Mouse (Mus musculus) limb, embryonic 15.5 days (tissue): ENCODE results near the gene Nphp4. TPM values are rescaled to one million over a fixed set of nuclear protein-coding genes. Genes with fewer than 3 reads are reported as not detected.

ENCODE experiments used
- ATAC-seq: fragments of 200-750 bp; cut with Nextera tagmentation; 2 replicates; pipeline ENCODE4 v1.8.0; 2017; ENCODE audit warnings: low read depth, moderate TSS enrichment; ENCODE audit not compliant: insufficient number of reproducible peaks, low FRiP score, low TSS enrichment
- H3K27ac ChIP-seq: fragments of 300-500 bp; sonication (generic); 2 replicates; pipeline ENCODE4 v1.5.1; 2015; ENCODE audit warnings: moderate library complexity, mild to moderate bottlenecking, inconsistent platforms
- H3K27me3 ChIP-seq: fragments of 300-500 bp; sonication (generic); 2 replicates; pipeline ENCODE4 v1.6.1; 2015; ENCODE audit warnings: inconsistent platforms
- H3K36me3 ChIP-seq: fragments of 300-500 bp; sonication (generic); 2 replicates; pipeline ENCODE4 v1.6.1; 2015; ENCODE audit warnings: inconsistent platforms
- H3K4me1 ChIP-seq: fragments of 300-500 bp; sonication (generic); 2 replicates; pipeline ENCODE4 v1.6.1; 2015; ENCODE audit warnings: inconsistent platforms
- H3K4me2 ChIP-seq: fragments of 300-500 bp; sonication (generic); 2 replicates; pipeline ENCODE4 v1.6.1; 2015; ENCODE audit warnings: mild to moderate bottlenecking, inconsistent platforms
- H3K4me3 ChIP-seq: fragments of 300-500 bp; sonication (generic); 2 replicates; pipeline ENCODE4 v1.5.1; 2015; ENCODE audit warnings: mild to moderate bottlenecking, inconsistent platforms
- H3K9ac ChIP-seq: fragments of 300-500 bp; sonication (generic); 2 replicates; pipeline ENCODE4 v1.6.1; 2015; ENCODE audit warnings: inconsistent platforms
- H3K9me3 ChIP-seq: fragments of 300-500 bp; sonication (generic); 2 replicates; pipeline ENCODE4 v1.6.1; 2016; ENCODE audit warnings: inconsistent platforms
- WGBS: fragments of 180-500 bp; shearing (Covaris S2); methylation state at CpG from one replicate; pipeline ENCODE4 v1.1.7; 2015; 5-methylcytosine and 5-hydroxymethylcytosine counted together
- polyA plus RNA-seq: library from polyadenylated mRNA; unstranded; fragments of >200 nt; fragmentation: Nextera tagmentation; extraction: Ambion mirVana; gene quantifications from 2 replicates; pipeline ENCODE4 v1.2.1, GENCODE M21; 2015

The Nphp4 gene
- polyA plus RNA-seq, 1 experiment from 2014 or later = 2.3 TPM

- WGBS = 63% methylated on average over 12 of the region's 12 CpGs
- no peak overlapping the region for H3K27ac ChIP-seq
- H3K36me3 ChIP-seq = no peaks in the 10 kb centered on the region
- no peak overlapping the region for H3K9ac ChIP-seq
- H3K9me3 ChIP-seq = no peaks in the 10 kb centered on the region
- H3K4me1 ChIP-seq = 0 out of 2 replicates have a peak, but pooled peaks cover 3% of the 10 kb centered on the region
- H3K4me3 ChIP-seq = no peak overlapping the region
- ATAC-seq = no peak
- H3K27me3 ChIP-seq = 0 out of 2 replicates have a peak, but pooled peaks cover 9% of the 10 kb centered on the region
- H3K4me2 ChIP-seq = no peak overlapping the region
Measured at GRCm38 (mm10) chr4:152574266-152574665, 97.8 kb downstream of the Nphp4 start.

GRCm38 (mm10) chr4:152576826-152577225 lies 100.3 kb downstream of the Nphp4 start:
- WGBS = 77% methylated on average over 4 of the region's 4 CpGs
- H3K27ac ChIP-seq = no peak overlapping the region
- no peak overlapping the region for H3K9ac ChIP-seq
- no peak overlapping the region for H3K4me2 ChIP-seq
- no peaks in the 10 kb centered on the region for H3K36me3 ChIP-seq
- no peaks in the 10 kb centered on the region for H3K27me3 ChIP-seq
- no peaks in the 10 kb centered on the region for H3K9me3 ChIP-seq
- no peak for ATAC-seq
- no peaks in the 10 kb centered on the region for H3K4me1 ChIP-seq
- no peak overlapping the region for H3K4me3 ChIP-seq

DNA sequence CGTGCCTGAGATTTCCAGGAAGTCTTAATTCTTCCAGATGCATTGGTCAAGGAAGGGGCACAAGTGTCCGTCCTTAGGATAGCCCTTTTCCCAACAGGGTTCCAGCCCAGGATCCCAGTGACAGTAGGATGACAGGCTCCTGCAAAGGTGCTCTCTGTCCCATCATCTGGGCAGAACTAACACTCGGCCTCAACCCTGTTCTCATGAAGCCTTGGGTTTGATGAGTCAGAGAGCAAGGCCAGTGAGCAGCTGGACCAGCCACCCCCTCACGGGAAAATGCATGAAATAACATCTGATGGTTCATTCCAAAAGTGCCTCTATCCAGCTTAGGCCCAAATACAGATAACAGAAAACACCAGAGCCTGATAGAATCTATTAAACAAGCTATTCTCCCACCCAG lies 103.5 kb downstream of the Nphp4 start:
- H3K27ac ChIP-seq = no peak overlapping the region
- H3K4me2 ChIP-seq = no peak overlapping the region
- 70% methylated on average over 4 of the region's 4 CpGs for WGBS
- H3K4me3 ChIP-seq = no peak overlapping the region
- no peaks in the 10 kb centered on the region for H3K36me3 ChIP-seq
- no peaks in the 10 kb centered on the region for H3K27me3 ChIP-seq
- H3K9me3 ChIP-seq = no peaks in the 10 kb centered on the region
- no peak for ATAC-seq
- H3K4me1 ChIP-seq = no peaks in the 10 kb centered on the region
- no peak overlapping the region for H3K9ac ChIP-seq

- ATAC-seq = no peak
- no peaks in the 10 kb centered on the region for H3K36me3 ChIP-seq
- no peaks in the 10 kb centered on the region for H3K27me3 ChIP-seq
- H3K27ac ChIP-seq = no peak overlapping the region
- no peak overlapping the region for H3K4me3 ChIP-seq
- H3K4me1 ChIP-seq = no peaks in the 10 kb centered on the region
- no peaks in the 10 kb centered on the region for H3K9me3 ChIP-seq
- H3K4me2 ChIP-seq = no peak overlapping the region
- no peak overlapping the region for H3K9ac ChIP-seq
- WGBS = 37% methylated on average over 6 of the region's 6 CpGs
Measured at GRCm38 (mm10) chr4:152582206-152582605, 105.7 kb downstream of the Nphp4 start.

DNA sequence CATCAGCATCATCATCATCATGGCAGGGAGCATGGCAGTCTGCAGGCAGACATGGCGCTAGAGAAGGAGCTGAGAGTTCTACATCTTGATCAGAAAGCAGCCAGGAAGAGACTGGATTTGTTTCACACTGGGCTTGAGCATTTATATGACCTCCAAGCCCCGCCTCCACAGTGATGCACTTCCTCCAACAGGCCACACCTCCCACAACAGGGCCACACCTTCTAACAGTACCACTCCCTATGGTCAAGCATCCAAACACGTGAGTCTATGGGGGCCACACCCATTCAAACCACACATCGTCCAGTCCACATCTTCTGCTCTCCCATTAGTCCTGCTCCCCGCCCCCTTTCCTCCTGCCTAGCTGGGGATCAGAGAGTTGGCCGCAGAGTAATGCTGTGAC lies 107.1 kb downstream of the Nphp4 start:
- H3K9me3 ChIP-seq = no peaks in the 10 kb centered on the region
- H3K4me1 ChIP-seq = no peaks in the 10 kb centered on the region
- ATAC-seq = no peak
- no peaks in the 10 kb centered on the region for H3K27me3 ChIP-seq
- H3K27ac ChIP-seq = no peak overlapping the region
- H3K4me2 ChIP-seq = no peak overlapping the region
- WGBS = 80% methylated on average over 6 of the region's 6 CpGs
- no peaks in the 10 kb centered on the region for H3K36me3 ChIP-seq
- H3K9ac ChIP-seq = no peak overlapping the region
- H3K4me3 ChIP-seq = no peak overlapping the region

DNA sequence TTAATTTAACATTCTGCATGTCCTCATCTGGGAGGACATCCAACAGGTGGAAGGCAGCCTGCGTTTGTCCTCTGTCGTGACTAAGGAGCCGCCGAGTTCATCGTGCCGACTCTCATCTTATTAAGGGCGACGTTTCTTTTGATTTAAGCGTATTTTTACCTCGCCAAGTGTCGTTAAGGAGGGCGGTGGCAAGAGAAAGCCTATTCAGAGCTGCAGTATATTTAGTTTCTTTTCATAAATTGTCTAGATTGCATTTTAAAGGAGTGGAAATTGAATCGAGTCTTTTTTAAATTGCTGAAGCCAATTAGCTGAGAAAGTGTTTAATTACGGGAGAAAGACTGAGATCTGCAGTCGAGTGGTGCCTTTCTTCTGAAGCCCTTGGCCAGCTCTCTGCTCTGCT lies 109.0 kb downstream of the Nphp4 start:
- ATAC-seq = no peak
- no peak overlapping the region for H3K9ac ChIP-seq
- no peaks in the 10 kb centered on the region for H3K9me3 ChIP-seq
- no peaks in the 10 kb centered on the region for H3K27me3 ChIP-seq
- no peak overlapping the region for H3K4me2 ChIP-seq
- H3K4me3 ChIP-seq = no peak overlapping the region
- H3K4me1 ChIP-seq = no peaks in the 10 kb centered on the region
- WGBS = 69% methylated on average over 15 of the region's 15 CpGs
- H3K36me3 ChIP-seq = no peaks in the 10 kb centered on the region
- no peak overlapping the region for H3K27ac ChIP-seq

GRCm38 (mm10) chr4:152586175-152586574 lies 109.7 kb downstream of the Nphp4 start:
- H3K9ac ChIP-seq = no peak overlapping the region
- H3K27me3 ChIP-seq = no peaks in the 10 kb centered on the region
- no peak for ATAC-seq
- H3K4me2 ChIP-seq = no peak overlapping the region
- WGBS = 24% methylated on average over 4 of the region's 4 CpGs
- no peak overlapping the region for H3K27ac ChIP-seq
- no peak overlapping the region for H3K4me3 ChIP-seq
- no peaks in the 10 kb centered on the region for H3K4me1 ChIP-seq
- no peaks in the 10 kb centered on the region for H3K36me3 ChIP-seq
- no peaks in the 10 kb centered on the region for H3K9me3 ChIP-seq

DNA sequence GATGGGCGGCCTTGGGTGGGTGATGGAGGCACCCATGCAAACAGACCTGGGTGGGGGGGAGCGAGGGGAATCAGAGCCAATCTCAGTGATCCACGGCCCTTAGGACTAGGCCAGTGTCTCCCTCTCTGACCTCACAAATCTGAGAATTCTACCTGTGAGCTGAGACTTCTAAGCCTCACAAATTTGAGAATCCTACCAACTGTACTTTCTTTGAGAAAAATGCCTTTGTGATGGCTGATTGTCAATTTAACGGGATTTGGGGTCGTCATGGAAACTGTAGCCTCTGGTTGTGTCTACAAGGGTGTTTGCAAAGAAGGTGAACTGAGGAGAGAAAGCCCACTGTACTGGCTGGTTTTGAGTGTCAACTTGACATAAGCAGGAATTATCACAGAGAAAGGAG lies 127.8 kb downstream of the Nphp4 start:
- H3K4me1 ChIP-seq = no peaks in the 10 kb centered on the region
- no peaks in the 10 kb centered on the region for H3K36me3 ChIP-seq
- no peaks in the 10 kb centered on the region for H3K9me3 ChIP-seq
- ATAC-seq = no peak
- 86% methylated on average over 5 of the region's 5 CpGs for WGBS
- H3K4me2 ChIP-seq = no peak overlapping the region
- H3K9ac ChIP-seq = no peak overlapping the region
- no peaks in the 10 kb centered on the region for H3K27me3 ChIP-seq
- no peak overlapping the region for H3K27ac ChIP-seq
- no peak overlapping the region for H3K4me3 ChIP-seq

- Histone ChIP-seq H3K36me3 (no peaks in the 10 kb centered on the region), H3K27ac (no peak overlapping the region), H3K4me1 (no peaks in the 10 kb centered on the region), H3K4me3 (no peak overlapping the region), H3K27me3 (no peaks in the 10 kb centered on the region), H3K4me2 (no peak overlapping the region), H3K9ac (no peak overlapping the region), H3K9me3 (no peaks in the 10 kb centered on the region)
- WGBS = 75% methylated on average over 2 of the region's 2 CpGs
- ATAC-seq = no peak
Measured at GRCm38 (mm10) chr4:152609196-152609595, 132.7 kb downstream of the Nphp4 start.

DNA sequence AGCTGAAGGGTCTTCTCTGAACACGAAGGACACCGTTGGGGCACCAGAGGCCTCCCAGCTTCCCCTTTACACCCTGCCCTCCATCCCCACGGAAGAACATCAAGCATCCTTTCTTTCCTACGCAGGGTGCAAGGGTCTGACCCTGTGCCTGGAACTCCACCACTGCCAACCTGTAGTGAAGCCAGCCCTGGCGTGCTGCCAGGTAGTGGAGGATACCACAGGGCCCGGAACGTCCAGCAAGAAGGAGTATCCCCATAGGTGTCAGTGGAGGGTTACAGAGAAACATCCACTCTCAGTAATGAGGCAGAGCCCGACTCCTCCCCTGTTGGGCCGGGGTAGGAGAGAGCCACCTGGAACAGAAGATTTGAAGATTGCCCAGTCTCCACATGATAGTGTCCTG lies 133.5 kb downstream of the Nphp4 start:
- Histone ChIP-seq H3K36me3 (no peaks in the 10 kb centered on the region), H3K9me3 (no peaks in the 10 kb centered on the region), H3K4me2 (no peak overlapping the region), H3K4me3 (no peak overlapping the region), H3K4me1 (no peaks in the 10 kb centered on the region), H3K27ac (no peak overlapping the region), H3K9ac (no peak overlapping the region), H3K27me3 (no peaks in the 10 kb centered on the region)
- WGBS = 79% methylated on average over 9 of the region's 9 CpGs
- no peak for ATAC-seq

Other genes with a start within 250 kb of the Nphp4 start
- 18.9 and 21.9 TPM in 2 replicates for gene Gpr153, start 202.5 kb upstream of the Nphp4 start, polyA plus RNA-seq
- gene Hes3, start 185.0 kb upstream of the Nphp4 start, polyA plus RNA-seq = not detected in 2 replicates
- gene Icmt, start 179.5 kb upstream of the Nphp4 start, polyA plus RNA-seq = 26.4 and 26.5 TPM in 2 replicates
- 0.29 and 0.31 TPM in 2 replicates for gene Rnf207, start 157.7 kb upstream of the Nphp4 start, polyA plus RNA-seq
- gene Rpl22, start 151.0 kb upstream of the Nphp4 start, polyA plus RNA-seq = 286 and 375 TPM in 2 replicates
- gene Chd5, start 138.1 kb upstream of the Nphp4 start, polyA plus RNA-seq = 0.29 and 0.63 TPM in 2 replicates
- 7.6 and 8.2 TPM in 2 replicates for gene Kcnab2, start 1.2 kb downstream of the Nphp4 start, polyA plus RNA-seq